Mouse (Mus musculus): Measurements from ENCODE around the gene Mob4. TPM values are rescaled to one million over a fixed set of nuclear protein-coding genes. Genes with fewer than 3 reads are reported as not detected.

The Mob4 gene
- polyA plus RNA-seq, 2 experiments from 2014 or later: 97.5 to 143 TPM

DNA sequence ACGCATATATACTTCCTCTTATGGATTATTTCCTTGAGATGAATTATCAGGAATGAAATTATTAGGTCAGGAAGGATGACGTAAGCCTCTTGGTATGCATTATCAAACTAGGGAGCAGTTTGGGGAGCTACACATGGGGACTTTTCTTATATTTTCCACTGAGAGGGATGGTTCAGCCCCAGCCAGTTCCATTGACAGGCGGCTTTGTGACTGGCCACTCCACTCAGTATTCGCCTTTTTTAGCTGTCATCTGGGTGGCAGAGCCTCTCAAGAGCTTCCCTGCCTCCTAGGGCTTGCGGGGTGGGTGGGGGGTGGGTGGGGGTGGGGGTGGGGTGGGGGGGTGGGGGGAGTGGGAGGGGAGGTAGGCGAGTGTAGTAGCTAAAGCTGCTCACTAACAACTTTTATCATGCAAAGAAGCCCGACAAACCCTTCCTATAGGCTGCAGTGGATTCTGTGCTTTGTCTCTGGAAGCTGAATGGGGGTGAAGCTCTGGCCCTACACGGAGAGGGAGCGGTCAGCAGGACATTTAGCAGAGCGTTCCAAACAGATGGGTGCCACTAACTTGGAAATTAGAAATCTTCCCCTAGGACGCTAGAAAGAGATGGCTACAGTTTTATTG lies 55.7 kb downstream of the Mob4 start:
- ATAC-seq: no peak

DNA sequence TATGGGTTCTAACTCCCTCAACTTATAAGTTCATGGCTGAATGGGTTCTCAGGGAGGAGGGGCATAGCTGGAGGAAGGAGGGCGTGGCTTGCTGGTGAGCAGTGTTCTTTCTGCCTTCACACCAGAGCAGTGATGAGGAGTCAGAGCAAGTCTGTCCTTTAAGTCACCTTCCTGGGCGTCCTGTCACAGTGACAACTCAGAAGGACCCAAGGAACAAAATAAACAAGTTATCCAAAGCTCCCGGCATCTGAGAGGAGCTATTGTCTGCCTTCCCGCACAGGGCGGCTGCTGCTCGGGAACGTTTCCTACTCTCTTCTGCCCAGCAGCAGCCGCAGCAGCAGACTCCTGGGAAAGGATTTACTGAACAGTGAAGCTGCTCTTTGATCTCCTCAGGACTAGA lies 61.0 kb downstream of the Mob4 start:
- ATAC-seq: no peak

DNA sequence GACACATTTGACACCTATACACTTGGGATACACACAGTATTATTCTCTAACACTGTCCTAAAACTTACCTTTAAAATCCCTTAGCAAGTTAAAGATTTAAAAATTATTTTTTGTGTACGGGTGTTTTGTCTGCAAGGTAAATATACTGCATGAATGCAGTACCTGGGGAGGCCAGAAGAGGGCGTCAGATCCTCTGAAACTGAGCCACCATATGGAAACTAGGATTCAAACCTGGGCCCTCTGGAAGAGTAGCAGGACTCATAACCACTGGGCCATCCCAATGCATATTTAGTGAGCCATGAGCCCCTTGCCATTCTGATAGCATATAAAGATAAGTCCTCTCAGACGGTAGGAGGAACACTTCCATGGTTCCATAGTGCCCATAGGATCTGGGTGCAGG lies 61.8 kb downstream of the Mob4 start:
- ATAC-seq: no peak

DNA sequence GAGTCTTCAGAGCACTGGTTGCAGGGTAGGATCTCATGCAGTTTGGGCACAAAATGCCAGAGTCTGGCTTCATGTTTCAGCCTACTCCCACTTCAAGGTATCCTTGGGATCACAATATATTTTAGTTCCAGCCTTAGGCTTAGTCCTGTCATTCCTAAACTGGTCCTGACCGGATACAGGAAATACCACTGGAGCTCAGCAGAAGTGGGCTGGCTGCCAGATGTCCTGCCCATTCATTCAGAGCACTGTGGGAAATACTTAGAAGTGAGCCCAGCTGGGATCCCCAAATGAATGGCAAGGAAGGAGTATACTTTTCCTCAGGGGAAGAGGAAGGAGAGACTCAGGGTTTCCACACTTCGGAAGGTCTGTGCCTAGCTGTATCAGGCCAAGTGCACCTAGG lies 62.3 kb downstream of the Mob4 start:
- ATAC-seq: no peak

GRCm38 (mm10) chr1:55194064-55194915 lies 63.3 kb downstream of the Mob4 start:
- ATAC-seq: no peak

- no peak for ATAC-seq
Measured at GRCm38 (mm10) chr1:55195021-55195420, 64.0 kb downstream of the Mob4 start.

DNA sequence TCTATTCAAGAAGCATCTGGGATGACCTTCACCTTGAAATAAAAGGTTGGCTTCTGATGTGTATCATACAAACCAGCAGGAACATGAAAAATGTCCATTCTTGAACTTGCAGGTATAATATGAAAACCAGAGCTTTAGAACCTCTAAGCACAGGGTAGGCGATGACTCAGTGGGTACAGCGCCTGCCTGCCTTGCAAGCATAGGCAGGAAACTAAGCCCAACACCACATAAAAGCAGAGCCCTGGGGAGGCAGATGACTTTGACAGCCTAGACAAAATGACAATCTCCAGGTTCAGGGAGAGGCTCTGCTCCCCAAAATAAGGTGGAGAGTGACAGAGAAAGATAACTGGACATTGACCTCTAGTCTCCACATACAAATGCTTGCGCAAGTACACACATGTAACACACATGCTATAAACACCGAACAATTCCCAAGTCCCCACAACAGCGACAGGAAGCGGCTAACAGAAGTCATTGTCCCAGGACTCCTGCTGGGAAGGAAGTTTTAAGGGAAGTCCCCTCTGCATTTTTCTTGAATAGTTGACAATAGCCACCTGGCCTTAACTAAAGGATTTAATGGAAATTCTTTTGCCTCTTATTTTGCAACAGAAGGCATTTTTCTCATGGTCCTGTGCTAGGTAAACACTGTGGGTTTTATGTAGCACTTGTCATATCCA lies 65.4 kb downstream of the Mob4 start:
- ATAC-seq: no peak

GRCm38 (mm10) chr1:55198719-55199118 lies 67.7 kb downstream of the Mob4 start:
- ATAC-seq: no peak

DNA sequence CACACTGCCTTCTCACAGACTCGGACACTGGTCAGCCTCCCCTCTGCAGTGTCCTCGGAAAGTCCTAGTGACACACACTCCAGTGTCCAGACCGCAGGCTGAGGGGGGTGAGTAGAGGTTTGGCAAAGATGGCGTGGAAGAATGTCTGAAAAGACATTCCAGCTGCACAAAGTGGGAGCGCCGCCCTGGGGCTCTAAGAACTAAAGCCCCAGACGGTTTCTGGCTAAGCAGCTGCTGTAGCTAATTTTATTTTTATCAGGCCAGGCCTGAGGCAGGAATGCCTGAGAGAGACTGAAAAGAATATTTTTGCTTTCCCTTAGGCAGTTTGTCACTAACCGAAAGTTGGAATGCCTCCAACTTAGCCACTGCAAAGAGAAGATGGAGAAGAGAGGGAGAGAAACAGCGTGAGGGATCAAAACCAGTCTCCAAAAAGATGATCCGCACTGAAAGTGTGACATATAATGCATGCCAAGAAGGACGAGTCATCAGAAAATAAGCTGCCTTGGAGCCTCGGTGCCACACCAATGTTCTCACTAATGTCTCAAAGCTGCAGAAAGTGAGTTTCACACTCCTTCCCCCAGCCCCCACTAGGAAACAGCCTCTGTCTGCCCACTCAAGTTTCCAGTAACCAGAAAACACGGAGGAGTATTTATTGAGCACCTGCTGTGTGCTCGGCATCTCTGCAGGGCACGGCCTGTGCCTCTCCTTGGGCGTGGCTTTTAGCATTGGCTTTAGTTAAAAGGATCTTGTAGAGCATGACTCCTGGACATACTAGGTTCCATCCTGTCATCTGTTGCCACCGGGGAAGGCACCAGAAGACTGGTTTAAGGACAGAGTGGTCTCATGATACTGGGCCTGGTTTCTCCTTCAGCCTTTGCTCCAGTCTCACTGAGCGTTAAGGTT lies 71.1 kb downstream of the Mob4 start:
- ATAC-seq: no peak

Other genes with a start within 250 kb of the Mob4 start
- 100 to 1,000 TPM; 157 to 185 TPM for gene Ankrd44, start 204.8 kb upstream of the Mob4 start, polyA plus RNA-seq (2017; shearing (Covaris generic))
- 100 to 1,000 TPM; 412 to 421 TPM for gene Sf3b1, start 103.8 kb upstream of the Mob4 start, polyA plus RNA-seq (2017; shearing (Covaris generic))
- gene Coq10b, start 78.5 kb upstream of the Mob4 start, polyA plus RNA-seq (2017; shearing (Covaris generic)): 10 to 100 TPM; 15.4 to 20.7 TPM
- 100 to 1,000 TPM; 161 to 194 TPM for gene Hspe1, start 43.1 kb upstream of the Mob4 start, polyA plus RNA-seq (2017; shearing (Covaris generic))
- 100 to 1,000 TPM; 131 to 198 TPM for gene Hspd1, start 43.0 kb upstream of the Mob4 start, polyA plus RNA-seq (2017; shearing (Covaris generic))
- 1 to 10 TPM; 2.8 to 3.5 TPM for gene Rftn2, start 95.6 kb downstream of the Mob4 start, polyA plus RNA-seq (2017; shearing (Covaris generic))
- gene Mars2, start 105.9 kb downstream of the Mob4 start, polyA plus RNA-seq (2017; shearing (Covaris generic)): 1 to 10 TPM; 2.6 to 2.7 TPM
- under 1 TPM in 1 of 2 experiments, not detected in 1; 0.33 TPM for gene Boll, start 232.2 kb downstream of the Mob4 start, polyA plus RNA-seq (2017; shearing (Covaris generic))

Data from activated CD4-positive, CD25-positive, alpha-beta regulatory T cell, adult 4 months (primary cell).